Mouse (Mus musculus) kidney, embryonic 15.5 days (tissue): ENCODE measurements around the gene Ccrl2. TPM values are rescaled to one million over a fixed set of nuclear protein-coding genes. Genes with fewer than 3 reads are reported as not detected.

Experiments
- ATAC-seq: fragments of 200-750 bp; cut with Nextera tagmentation; replicated peaks from 2 replicates; pipeline ENCODE4 v1.8.0; 2017; ENCODE audit warnings: moderate TSS enrichment; ENCODE audit not compliant: low FRiP score
- H3K27ac ChIP-seq: fragments of 300-500 bp; sonication (generic); 2 replicates; pipeline ENCODE4 v1.5.1; 2015; ENCODE audit warnings: mild to moderate bottlenecking, inconsistent platforms
- H3K27me3 ChIP-seq: fragments of 300-500 bp; sonication (generic); 2 replicates; pipeline ENCODE4 v1.6.1; 2015; ENCODE audit warnings: inconsistent platforms
- H3K36me3 ChIP-seq: fragments of 300-500 bp; sonication (generic); 2 replicates; pipeline ENCODE4 v1.6.1; 2015; ENCODE audit warnings: inconsistent platforms
- H3K4me1 ChIP-seq: fragments of 300-500 bp; sonication (generic); 2 replicates; pipeline ENCODE4 v1.6.1; 2015; ENCODE audit warnings: inconsistent platforms
- H3K4me2 ChIP-seq: fragments of 300-500 bp; sonication (generic); 2 replicates; pipeline ENCODE4 v1.6.1; 2015; ENCODE audit warnings: moderate library complexity, mild to moderate bottlenecking, inconsistent platforms
- H3K4me3 ChIP-seq: fragments of 300-500 bp; sonication (generic); replicated peaks from 2 replicates; pipeline ENCODE4 v1.5.1; 2015; ENCODE audit warnings: mild to moderate bottlenecking, inconsistent platforms
- H3K9ac ChIP-seq: fragments of 300-500 bp; sonication (generic); 2 replicates; pipeline ENCODE4 v1.6.1; 2015; ENCODE audit warnings: mild to moderate bottlenecking, inconsistent platforms
- H3K9me3 ChIP-seq: fragments of 300-500 bp; sonication (generic); replicated peaks from 2 replicates; pipeline ENCODE4 v1.6.1; 2016; ENCODE audit warnings: inconsistent platforms
- WGBS: fragments of 180-500 bp; shearing (Covaris S2); methylation state at CpG from one replicate; pipeline ENCODE4 v1.1.7; 2015; ENCODE audit warnings: mixed read lengths; 5-methylcytosine and 5-hydroxymethylcytosine counted together
- polyA plus RNA-seq: library from polyadenylated mRNA; unstranded; fragments of >200 nt; fragmentation: Nextera tagmentation; extraction: Ambion mirVana; gene quantifications from 2 replicates; pipeline ENCODE4 v1.2.1, GENCODE M21; 2015

The Ccrl2 gene
- 1.3 TPM in 2 replicates for polyA plus RNA-seq

DNA sequence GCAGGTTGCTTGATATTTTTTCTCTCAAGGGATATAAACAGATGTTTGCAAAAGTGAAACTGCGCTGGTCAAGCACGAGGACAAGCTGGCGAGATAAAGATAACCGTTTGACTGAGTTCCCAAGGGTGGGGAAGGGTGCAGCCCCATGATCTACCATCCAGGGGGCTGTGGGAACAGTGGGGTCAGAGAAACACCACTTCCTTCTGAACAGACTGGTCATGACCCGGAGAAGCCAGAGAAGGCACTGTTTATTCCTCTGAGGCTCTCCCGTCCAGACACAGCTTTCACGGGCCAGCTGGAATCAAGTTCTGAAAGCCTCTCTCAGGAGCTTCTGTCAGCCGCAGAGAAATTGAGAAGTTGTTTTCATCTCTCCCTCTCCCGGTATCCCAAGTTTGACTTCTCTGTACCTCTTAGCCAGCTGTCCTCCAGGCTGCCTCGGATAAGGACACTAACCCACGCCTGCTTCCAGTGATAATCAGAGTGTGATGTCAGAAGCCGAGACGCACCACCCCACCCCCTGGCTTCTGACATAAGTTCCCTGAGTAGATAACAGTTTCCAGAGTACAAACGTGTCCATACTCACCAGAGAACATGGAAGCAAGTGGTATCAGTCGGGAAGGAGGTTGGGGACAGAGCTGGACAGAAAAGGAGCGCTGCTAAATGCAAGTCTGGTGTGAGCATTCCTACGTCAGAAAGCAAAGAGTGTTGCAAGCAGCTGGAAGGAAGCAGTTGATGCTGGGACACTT, at the start of gene Ccrl2:
Gene Ccrl2 (minus strand): TSS at position 722 of the 746 bp plus-strand sequence.
- Histone ChIP-seq H3K36me3 (no peaks in the 10 kb centered on the region), H3K4me3 (peak within 1 kb of the TSS; percentile 49), H3K9ac (peak within 1 kb of the TSS; percentile 31), H3K9me3 (no peaks in the 10 kb centered on the region), H3K4me2 (peak within 1 kb of the TSS; percentile 75), H3K27ac (peak within 1 kb of the TSS; percentile 56), H3K27me3 (0 out of 2 replicates have a peak, but pooled peaks cover 3% of the 10 kb centered on the region), H3K4me1 (peaks cover 24% of the 10 kb centered on the region)
- 13% methylated on average over 17 of the region's 17 CpGs for WGBS
- peak; percentile 86 for ATAC-seq

DNA sequence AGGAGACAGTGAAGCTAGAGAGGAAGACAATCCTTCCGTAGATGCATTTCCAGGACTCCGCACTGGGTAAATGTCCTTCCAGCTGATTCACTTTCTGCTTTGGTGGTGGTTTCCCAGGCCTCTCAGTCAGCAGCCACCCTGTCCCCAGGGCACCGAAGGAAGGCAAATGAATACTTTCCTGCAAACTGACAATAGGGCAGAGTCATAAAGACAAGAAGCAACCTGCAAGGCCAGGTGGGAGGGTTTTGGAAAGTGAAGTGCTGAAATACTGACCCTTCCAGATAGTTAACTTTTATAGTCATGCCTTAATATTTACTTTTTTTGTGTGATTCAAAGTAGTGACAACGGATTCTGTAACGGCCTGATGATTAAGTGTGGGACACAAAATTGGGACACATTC, 46.6 kb upstream of the Ccrl2 start:
- no peak overlapping the region for H3K4me2 ChIP-seq
- no peaks in the 10 kb centered on the region for H3K9me3 ChIP-seq
- no peaks in the 10 kb centered on the region for H3K27me3 ChIP-seq
- no peaks in the 10 kb centered on the region for H3K36me3 ChIP-seq
- H3K4me1 ChIP-seq = no peaks in the 10 kb centered on the region
- no peak overlapping the region for H3K4me3 ChIP-seq
- H3K27ac ChIP-seq = no peak overlapping the region
- ATAC-seq = no peak
- 80% methylated on average over 5 of the region's 5 CpGs for WGBS
- no peak overlapping the region for H3K9ac ChIP-seq

DNA sequence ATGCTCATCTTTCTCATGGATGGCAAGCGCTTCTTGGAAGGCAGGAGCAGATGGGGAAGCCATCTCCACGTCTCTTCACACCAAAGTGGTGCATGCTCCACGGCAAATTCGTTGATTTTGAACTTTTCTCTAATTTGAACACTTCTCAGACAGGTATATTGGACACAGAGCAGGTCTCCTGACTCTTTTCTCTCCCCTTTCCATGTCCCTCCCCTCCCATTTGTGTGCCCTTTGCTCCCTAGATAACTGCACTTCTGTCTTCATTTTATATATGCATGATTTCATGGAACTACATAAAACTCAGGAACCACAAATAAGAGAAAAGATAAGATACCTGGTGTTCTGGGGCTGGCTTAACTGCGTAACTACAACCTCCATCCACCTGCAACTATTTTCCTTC, 46.0 kb upstream of the Ccrl2 start:
- no peak overlapping the region for H3K4me2 ChIP-seq
- WGBS = 88% methylated on average over 5 of the region's 5 CpGs
- ATAC-seq = no peak
- H3K9me3 ChIP-seq = no peaks in the 10 kb centered on the region
- no peaks in the 10 kb centered on the region for H3K4me1 ChIP-seq
- no peak overlapping the region for H3K27ac ChIP-seq
- H3K36me3 ChIP-seq = no peaks in the 10 kb centered on the region
- no peak overlapping the region for H3K9ac ChIP-seq
- H3K4me3 ChIP-seq = no peak overlapping the region
- H3K27me3 ChIP-seq = no peaks in the 10 kb centered on the region

DNA sequence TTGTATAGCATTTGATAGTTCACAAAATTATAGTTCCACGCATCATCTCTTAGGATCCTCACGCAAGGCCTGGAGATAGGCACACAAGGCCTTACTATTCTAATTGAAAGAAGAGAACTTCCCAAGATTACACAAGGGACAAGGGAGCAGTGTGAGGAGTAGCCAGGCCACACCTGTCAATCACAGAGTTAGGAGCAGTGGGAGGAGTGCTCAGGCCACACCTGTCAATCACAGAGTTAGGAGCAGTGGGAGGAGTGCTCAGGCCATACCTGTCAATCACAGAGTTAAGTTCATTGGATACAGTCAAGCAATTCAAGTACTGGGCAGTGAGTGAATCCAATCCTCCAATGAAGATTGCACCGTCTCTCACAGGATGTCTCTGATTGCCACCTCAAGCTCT, 43.1 kb upstream of the Ccrl2 start:
- H3K4me1 ChIP-seq = peaks cover 9% of the 10 kb centered on the region
- no peak overlapping the region for H3K4me2 ChIP-seq
- no peaks in the 10 kb centered on the region for H3K9me3 ChIP-seq
- no peak overlapping the region for H3K27ac ChIP-seq
- no peak overlapping the region for H3K4me3 ChIP-seq
- no peak overlapping the region for H3K9ac ChIP-seq
- no peak for ATAC-seq
- no peaks in the 10 kb centered on the region for H3K27me3 ChIP-seq
- WGBS = 93% methylated on average over 3 of the region's 3 CpGs
- H3K36me3 ChIP-seq = no peaks in the 10 kb centered on the region

DNA sequence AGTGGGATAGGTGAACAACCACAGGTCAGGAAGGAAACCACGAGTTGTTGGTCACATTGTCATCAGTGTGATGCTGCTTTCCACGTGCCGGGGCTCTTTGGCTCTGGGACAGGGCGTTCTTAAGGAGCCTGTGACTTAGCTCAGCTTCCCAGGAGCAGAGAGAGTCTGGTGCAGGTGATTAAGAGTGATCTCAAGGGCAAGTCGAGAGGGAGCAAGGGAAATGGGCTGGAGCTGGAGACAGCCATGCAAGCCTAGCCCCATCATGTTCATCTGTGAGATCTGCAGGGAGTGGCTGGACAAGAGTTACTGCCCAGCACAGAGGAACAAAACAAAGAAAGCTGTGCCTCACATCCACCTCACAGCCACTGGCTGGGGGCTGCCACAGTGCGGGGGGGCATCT, 40.2 kb upstream of the Ccrl2 start:
- ATAC-seq = no peak
- Histone ChIP-seq H3K27ac (no peak overlapping the region), H3K4me1 (peaks cover 18% of the 10 kb centered on the region), H3K4me3 (no peak overlapping the region), H3K36me3 (no peaks in the 10 kb centered on the region), H3K9me3 (no peaks in the 10 kb centered on the region), H3K27me3 (no peaks in the 10 kb centered on the region), H3K4me2 (no peak overlapping the region), H3K9ac (no peak overlapping the region)
- 55% methylated on average over 6 of the region's 6 CpGs for WGBS

DNA sequence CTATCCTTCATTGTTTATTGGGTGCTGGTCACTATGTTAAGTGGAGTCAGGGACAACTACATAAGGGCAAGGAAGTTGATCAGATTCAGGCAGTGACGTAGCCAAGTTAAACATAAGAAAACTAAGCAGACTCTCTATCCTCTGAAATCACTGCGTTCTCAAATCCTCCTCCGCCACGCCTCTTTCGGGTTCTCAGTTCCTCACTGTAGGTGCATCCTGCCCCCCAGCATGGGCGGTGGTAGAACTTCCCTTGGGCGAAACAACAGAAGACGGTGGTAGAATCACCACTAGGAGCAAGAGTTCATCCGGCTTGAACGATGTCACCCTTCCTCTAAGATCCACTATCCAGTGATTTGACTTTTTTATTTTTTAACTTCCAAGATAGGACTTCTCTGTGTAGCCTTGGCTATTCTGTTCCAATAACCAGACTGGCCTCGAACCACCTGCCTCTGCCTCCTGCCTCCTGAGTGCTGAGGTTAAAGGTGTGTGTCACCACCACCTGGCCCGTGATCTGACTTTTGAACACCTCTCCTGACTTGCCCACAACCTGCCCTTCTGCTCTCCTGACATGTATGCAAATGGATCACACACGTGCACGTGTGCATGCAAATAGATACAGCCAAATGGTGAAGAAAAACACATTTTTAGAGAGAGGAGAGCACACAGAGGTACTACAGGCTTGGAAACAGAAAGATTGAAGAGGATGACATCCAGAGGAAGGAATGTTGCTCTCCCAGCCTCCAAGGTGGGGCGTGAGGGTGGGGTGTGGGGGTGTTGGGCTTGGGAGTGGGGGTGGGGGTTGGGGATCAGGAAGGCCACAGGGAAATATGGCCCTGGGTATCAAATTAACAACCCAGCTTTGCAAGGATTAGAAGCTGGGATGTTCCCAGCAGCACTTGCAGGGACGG, 39.4 kb upstream of the Ccrl2 start:
- peaks cover 18% of the 10 kb centered on the region for H3K4me1 ChIP-seq
- no peak overlapping the region for H3K9ac ChIP-seq
- H3K27ac ChIP-seq = no peak overlapping the region
- WGBS = 77% methylated on average over 16 of the region's 16 CpGs
- no peak overlapping the region for H3K4me3 ChIP-seq
- no peaks in the 10 kb centered on the region for H3K9me3 ChIP-seq
- H3K27me3 ChIP-seq = no peaks in the 10 kb centered on the region
- no peaks in the 10 kb centered on the region for H3K36me3 ChIP-seq
- H3K4me2 ChIP-seq = no peak overlapping the region
- ATAC-seq = no peak

DNA sequence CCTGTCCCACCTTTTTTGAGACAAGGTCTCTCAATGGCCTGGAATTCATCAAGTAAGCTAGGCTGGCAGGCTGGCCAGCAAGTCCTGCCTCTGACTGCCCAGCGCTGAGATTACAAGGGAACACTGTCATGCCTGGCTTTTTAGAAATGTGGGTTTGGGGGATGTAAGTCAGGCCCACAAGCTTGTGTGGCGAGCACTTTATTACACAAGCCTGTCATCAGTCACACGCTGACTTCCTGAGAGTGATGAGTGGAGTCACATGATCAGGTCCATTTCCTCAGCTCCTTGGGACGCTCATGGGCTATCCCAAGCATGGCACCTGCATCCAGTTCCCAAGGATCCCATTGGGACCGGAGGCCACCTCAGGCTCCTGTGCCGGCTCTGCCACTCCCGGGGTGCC, 38.4 kb upstream of the Ccrl2 start:
- Histone ChIP-seq H3K27me3 (no peaks in the 10 kb centered on the region), H3K27ac (0 out of 2 replicates have a peak overlapping the region, but pooled peaks have one; percentile 43), H3K4me2 (no peak overlapping the region), H3K36me3 (no peaks in the 10 kb centered on the region), H3K4me1 (peaks cover 18% of the 10 kb centered on the region), H3K4me3 (no peak overlapping the region), H3K9me3 (no peaks in the 10 kb centered on the region), H3K9ac (no peak overlapping the region)
- 66% methylated on average over 7 of the region's 7 CpGs for WGBS
- no peak for ATAC-seq

DNA sequence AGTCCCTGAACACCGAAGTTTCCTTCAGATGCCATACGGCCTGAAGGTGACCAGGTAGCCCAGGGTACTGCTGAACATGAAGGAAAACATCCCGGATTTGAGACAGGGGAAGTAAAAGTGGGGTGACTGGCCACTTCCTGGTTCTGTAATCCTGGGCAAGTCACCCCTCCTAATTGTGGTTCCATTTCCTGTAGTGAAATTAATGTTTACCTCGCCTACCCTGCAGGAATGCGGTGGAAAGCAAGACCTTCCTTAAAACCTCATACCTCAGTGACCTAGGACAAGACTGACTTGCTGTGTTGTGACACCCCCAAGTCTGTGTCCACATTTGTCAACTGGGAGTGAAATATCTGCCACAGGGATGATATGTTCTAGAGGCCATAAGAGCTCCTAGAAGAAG, 37.3 kb upstream of the Ccrl2 start:
- no peak overlapping the region for H3K4me2 ChIP-seq
- H3K9ac ChIP-seq = no peak overlapping the region
- ATAC-seq = no peak
- 0 out of 2 replicates have a peak overlapping the region, but pooled peaks have one; percentile 43 for H3K27ac ChIP-seq
- no peaks in the 10 kb centered on the region for H3K9me3 ChIP-seq
- no peaks in the 10 kb centered on the region for H3K27me3 ChIP-seq
- 54% methylated on average over 5 of the region's 5 CpGs for WGBS
- H3K4me1 ChIP-seq = peaks cover 18% of the 10 kb centered on the region
- H3K36me3 ChIP-seq = no peaks in the 10 kb centered on the region
- H3K4me3 ChIP-seq = no peak overlapping the region

DNA sequence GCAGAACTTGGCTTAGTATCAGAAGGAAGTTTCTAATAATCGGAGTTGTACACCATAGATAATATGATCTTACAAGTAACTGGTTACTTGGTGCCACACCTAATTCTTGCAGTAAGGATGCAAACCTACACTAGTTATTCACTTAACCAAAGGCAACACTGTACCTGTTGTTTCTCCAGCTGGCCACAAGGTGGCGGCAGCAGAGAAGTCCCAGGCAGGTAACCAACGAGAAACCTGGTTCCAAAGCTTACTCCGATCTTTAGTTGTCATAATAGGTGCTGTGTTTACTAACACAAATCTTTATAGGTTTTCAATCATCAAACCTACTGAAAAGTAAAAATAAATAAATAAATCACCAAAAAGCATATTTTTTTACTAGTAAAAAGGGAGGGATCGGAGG, 35.8 kb upstream of the Ccrl2 start:
- no peak overlapping the region for H3K4me3 ChIP-seq
- no peak for ATAC-seq
- H3K4me1 ChIP-seq = peaks cover 27% of the 10 kb centered on the region
- H3K4me2 ChIP-seq = no peak overlapping the region
- H3K9ac ChIP-seq = no peak overlapping the region
- WGBS = 27% methylated on average over 5 of the region's 5 CpGs
- H3K36me3 ChIP-seq = no peaks in the 10 kb centered on the region
- no peak overlapping the region for H3K27ac ChIP-seq
- no peaks in the 10 kb centered on the region for H3K9me3 ChIP-seq
- H3K27me3 ChIP-seq = no peaks in the 10 kb centered on the region

DNA sequence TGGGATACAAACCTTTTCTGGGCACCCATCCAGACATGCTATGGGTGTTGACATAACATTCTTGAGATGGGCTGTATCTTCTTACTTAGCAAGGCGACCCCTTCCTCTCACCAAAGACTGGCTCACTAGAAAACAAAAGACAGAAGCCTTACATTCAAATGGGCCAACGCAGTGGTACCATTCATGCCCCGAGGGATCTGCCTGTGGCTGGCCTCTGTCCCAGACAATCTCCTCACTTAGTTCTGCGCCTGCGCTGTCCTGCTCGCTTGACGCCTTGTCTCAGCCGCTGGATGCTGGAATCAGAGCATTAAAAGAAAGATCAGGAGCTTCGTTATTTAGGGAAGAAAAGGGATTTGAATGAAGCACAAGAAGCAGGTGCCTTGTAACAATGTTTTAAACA, 35.3 kb upstream of the Ccrl2 start:
- ATAC-seq = no peak
- 76% methylated on average over 9 of the region's 9 CpGs for WGBS
- H3K36me3 ChIP-seq = no peaks in the 10 kb centered on the region

DNA sequence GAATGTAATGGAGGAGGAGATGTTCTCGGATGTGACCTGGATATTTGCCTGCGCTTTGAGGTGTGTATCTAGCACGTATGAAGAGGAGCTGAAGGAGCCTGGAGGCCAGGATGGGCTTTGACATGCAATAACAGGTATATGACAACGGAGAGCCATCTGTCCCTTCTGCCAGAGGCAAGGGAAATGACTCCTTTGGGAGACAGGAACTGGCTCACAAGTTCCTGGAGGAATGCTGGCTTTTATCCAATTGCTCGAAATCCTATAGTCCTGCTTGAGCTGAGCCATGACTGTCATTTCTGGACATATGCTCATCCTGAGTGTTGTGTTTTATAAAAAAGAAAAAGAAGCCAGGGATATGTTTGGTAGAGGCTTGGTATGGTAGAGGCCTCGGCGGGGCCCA, 31.6 kb upstream of the Ccrl2 start:
- 40% methylated on average over 7 of the region's 7 CpGs for whole genome bisulfite sequencing

More for the DNA sequence above, 35.3 kb upstream of the Ccrl2 start:
- peaks cover 29% of the 10 kb centered on the region for H3K4me1 ChIP-seq
- H3K9ac ChIP-seq = no peak overlapping the region
- H3K27ac ChIP-seq = no peak overlapping the region
- H3K4me3 ChIP-seq = no peak overlapping the region
- H3K27me3 ChIP-seq = no peaks in the 10 kb centered on the region
- H3K9me3 ChIP-seq = no peaks in the 10 kb centered on the region
- H3K4me2 ChIP-seq = no peak overlapping the region

DNA sequence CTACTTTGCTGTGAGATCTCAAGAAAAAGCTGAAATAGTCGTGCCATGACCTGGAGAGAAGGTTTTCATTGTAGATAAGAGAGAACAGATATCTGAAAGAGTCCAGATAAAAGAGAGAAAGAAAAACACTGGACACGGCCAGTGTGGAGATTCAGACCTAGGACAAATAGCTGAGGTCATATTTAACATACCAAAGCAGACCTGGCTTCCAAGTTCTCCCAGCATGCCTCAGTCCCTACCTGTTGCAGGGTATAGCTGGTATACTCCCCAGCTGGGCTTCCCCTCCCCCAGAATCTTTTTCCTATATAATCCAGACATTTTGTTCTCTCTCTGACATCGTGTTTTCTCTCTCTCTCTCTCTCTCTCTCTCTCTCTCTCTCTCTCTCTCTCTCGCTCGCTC, 30.6 kb upstream of the Ccrl2 start:
- H3K4me1 ChIP-seq = peaks cover 11% of the 10 kb centered on the region; the same call in 1 of the 2 replicates
- ATAC-seq = no peak
- H3K4me2 ChIP-seq = no peak overlapping the region
- no peaks in the 10 kb centered on the region for H3K27me3 ChIP-seq
- H3K4me3 ChIP-seq = no peak overlapping the region
- 7% methylated on average over 5 of the region's 5 CpGs for WGBS
- H3K9me3 ChIP-seq = no peaks in the 10 kb centered on the region
- no peak overlapping the region for H3K9ac ChIP-seq
- H3K27ac ChIP-seq = no peak overlapping the region
- H3K36me3 ChIP-seq = no peaks in the 10 kb centered on the region

More for the DNA sequence above, 31.6 kb upstream of the Ccrl2 start:
- H3K27ac ChIP-seq = no peak overlapping the region
- ATAC-seq = no peak
- H3K4me2 ChIP-seq = no peak overlapping the region
- H3K9ac ChIP-seq = no peak overlapping the region
- H3K9me3 ChIP-seq = no peaks in the 10 kb centered on the region
- H3K27me3 ChIP-seq = no peaks in the 10 kb centered on the region
- no peak overlapping the region for H3K4me3 ChIP-seq
- no peaks in the 10 kb centered on the region for H3K36me3 ChIP-seq
- peaks cover 11% of the 10 kb centered on the region; the same call in 1 of the 2 replicates for H3K4me1 ChIP-seq
